Mouse (Mus musculus) small intestine, adult 2 months (tissue): ENCODE measurements around the gene Lipe.

Experiments
- CTCF ChIP-seq: fragments of 200-500 bp; IDR thresholded peaks from 2 replicates; pipeline ENCODE4 v1.5.1; 2012; ENCODE audit warnings: low read depth, mild to moderate bottlenecking, control low read depth, inconsistent platforms, low read length, moderate library complexity, mixed read lengths; ENCODE audit not compliant: insufficient replicate concordance, insufficient read length; ENCODE audit errors: extremely low read depth
- POLR2A ChIP-seq: fragments of 200-500 bp; IDR thresholded peaks from 2 replicates; pipeline ENCODE4 v1.6.1; 2012; ENCODE audit warnings: low read depth, mild to moderate bottlenecking, control low read depth, inconsistent platforms, low read length, moderate library complexity

- TF ChIP-seq CTCF (no peak), POLR2A (peak; percentile 88; the same call in 1 of the 2 replicates)
Observed at GRCm38 (mm10) chr7:25390054-25390770, 8.3 kb downstream of the Lipe start.
